Mouse (Mus musculus) layer of hippocampus, adult 9-10 months (tissue): ENCODE results near the gene Ccdc159.

Experiments
- DNase-seq: peaks from one replicate; pipeline ENCODE4 v3.0.0; 2022; ENCODE audit warnings: low spot score

Ccdc159 gene

DNA sequence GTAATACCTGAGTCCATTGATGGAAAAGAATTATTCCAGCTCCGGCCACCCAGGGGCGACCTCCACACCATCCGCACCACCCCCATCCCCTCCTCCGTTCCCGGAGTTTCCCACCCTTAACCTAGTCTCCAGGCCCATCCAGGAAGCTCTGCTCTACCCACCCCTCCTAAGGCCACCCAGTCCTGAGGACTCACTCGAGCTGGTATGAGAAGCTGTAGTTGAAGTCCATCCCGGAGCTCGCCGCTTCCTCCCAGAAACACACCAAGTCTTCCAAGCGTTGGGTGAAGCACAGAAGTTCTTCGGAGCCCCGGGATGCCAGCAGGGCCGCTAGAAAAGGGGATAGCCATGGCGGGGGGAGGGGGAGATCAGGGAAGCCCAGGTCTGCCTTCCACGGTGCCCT lies 34.7 kb downstream of the Ccdc159 start:
- no peak for DNase-seq

DNA sequence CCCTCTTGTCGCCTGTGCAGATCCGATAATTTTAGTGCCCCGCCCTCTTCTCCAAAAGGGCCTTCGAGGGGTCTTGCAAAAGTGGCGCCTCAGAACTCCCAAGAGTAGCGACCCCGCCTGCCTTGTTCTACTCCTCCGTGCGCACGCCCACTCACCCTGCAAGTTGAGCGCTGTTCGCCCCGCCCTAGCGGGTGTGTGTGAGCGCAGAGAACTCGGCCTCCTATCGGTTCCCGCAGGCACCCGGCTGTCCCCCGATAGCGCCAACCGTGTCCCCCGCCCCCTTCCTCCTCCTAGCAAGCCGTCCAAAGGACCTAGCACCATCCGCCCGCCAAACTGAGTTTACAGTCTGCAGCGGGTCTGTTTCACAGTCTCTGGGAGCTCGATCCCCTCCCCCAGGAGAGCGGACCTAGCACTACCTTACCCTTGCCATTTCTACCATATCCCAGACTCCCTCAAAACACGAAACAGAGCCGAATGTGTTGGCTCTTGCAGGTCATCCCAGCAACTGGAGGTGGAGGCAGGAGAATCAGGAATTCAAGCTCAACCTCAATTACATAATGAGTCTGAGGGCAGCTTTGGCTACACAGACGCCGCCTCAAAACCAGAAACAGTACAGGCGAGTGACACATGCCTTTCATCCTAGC lies 35.3 kb downstream of the Ccdc159 start:
- DNase-seq, result no peak

DNA sequence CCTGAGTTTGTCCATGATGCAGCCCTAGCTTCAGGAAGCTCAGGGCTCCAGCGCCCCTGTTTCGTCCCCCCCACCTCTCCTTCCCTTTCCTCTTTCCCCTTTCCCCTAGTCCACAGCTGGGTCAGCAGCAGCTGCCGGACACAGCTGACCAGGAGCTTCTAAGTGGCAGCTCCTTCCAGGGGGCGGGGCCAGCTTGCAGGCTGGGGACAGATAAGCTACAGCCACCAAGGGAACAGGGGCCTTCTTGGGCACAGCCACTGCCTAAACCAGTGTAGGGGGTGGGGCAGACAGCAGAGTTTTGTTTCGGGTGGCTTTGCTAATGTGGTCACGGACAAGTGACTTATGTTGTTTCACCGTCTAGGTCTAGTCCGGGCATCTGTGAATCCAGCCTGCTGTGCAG lies 36.1 kb downstream of the Ccdc159 start, which contains the start of gene Epor:
Epor (minus strand) TSS at position 90 of the 400 bp plus-strand sequence.
- DNase-seq, result no peak

DNA sequence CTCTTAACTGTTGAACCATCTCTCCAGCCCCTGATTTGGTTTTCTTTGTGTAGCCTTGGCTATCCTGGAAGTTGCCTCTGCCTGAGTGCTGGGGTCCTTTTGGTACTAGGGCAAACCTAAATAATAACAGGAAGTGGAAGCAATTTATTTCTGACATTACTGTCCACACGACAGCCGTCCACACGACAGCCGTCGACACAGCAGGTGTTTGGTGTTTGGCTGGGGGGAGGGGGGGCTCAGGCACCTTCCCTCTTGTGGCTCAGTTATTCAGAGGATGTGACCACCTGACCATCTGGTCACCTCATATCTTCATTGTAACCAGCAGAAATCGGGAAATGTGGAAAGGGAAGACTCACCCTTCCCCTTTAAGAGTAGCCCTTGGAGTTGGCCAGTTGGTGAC lies 41.6 kb downstream of the Ccdc159 start:
- DNase-seq, result no peak

DNA sequence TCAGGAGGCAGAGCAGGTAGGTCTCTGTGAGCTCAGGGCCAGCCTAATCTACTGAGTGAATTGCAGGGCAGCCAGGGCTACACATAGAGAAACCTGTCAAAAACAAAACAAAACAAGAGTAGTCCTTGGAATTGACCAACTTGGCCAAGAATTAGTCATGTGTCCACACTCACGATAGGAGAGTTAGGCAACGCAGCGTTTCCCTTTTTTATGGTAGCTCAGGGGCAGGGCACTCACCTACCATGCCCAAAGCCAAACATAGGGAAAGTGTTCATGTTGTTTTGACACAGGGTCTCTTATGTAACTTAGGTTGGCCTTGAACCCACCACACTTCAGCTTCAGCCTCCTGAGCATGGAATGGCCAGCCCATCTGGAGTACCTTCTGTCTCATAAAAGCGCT lies 42.0 kb downstream of the Ccdc159 start:
- DNase-seq, result no peak

DNA sequence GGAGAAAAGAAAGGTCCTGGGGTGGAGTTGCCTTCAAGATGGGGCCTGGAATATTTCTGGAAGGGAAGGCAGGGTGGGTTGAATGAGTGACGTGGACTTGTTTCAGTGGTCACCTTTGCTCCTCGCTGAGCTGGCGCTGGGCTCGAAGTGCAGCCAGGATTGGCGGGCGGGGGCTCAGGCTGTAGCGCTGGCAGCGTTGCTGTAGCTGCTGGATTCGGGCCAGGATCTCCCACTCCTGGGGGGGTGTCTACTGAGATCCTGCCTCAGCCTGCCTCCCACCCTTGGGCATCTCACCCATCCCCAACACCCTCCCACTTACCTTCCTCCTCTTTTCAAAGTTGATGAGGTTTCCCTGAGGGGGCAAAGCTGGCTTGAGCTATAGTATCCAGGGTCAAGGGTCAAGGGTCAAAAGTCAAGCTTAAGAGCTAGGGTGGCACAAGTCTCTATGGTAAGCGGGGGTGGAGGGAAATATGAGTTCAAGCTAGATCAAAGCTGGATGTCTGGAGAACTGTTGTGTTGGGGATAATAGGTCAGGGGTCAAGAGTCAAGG lies 49.4 kb downstream of the Ccdc159 start:
- no peak for DNase-seq

DNA sequence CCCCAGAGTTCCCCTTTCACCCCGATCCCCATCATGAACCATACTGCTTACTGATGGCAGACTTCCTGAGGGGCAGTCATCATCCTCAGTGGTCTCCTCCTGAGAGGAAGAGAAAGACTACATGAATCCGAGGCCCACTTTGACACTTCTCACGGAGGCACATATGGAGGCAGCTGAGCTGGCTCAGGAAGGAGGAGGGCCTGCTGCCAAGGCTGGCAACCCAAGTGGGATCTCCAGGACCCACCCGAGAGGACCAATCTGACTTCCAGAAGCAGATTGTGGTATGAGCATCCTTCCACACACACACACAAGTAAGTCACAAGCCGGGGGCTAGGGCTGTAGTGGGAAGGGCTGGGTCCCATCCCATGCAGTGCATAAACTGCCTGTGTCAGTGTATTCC lies 50.1 kb downstream of the Ccdc159 start:
- no peak for DNase-seq

DNA sequence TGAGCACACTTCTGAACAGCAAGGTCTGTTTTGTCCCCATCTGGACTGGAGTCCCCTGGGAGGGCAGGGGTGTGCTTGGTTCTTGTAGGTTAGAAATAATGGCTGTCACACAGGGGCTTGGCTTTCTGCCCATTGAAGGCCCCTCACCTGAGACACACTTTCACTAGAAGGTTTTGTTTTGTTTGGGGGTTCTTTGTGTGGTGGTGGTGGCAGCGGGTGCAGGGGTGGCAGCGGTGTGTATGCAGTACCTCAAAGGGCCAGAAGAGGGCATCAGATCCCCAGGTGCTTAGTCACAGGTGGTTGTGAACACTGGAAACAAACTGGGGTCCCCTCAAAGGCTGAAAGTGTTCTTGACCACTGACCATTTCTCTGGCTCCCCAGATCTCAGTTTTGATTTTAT lies 50.7 kb downstream of the Ccdc159 start:
- DNase-seq, result no peak

DNA sequence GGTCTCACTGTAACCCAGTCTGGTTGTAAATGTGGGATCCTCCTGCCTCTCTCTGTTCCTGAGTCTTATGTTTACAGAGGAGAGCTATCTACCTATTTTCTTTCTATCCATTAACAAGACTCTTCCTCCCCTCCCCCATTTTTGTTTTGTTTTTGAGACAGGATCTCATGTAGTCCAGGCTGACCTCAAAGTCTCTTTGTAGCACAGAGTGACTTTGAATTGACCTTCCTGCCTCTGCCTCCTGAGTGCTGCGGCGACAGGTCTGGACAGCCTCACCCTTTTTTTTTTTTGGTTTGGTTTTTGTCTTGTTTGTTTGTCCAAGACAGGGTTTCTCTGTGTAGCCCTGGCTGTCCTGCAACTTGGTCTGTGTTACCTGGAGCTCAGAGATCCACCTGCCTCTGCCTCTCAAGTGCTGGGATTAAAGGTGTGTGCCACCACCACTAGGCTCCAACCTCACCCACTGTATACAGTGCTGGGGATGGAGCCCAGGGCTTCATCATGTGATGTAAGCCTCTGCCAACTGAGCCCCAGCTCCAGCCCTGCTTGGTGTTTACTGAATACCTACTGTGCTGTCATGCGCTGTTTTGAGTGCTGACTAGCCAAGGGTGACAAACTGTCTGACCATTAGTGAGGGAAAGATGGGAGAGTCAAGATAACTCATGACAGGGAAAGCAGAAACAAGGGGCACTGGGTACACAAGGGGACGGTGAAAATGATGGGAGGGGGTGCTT lies 51.3 kb downstream of the Ccdc159 start:
- no peak for DNase-seq

DNA sequence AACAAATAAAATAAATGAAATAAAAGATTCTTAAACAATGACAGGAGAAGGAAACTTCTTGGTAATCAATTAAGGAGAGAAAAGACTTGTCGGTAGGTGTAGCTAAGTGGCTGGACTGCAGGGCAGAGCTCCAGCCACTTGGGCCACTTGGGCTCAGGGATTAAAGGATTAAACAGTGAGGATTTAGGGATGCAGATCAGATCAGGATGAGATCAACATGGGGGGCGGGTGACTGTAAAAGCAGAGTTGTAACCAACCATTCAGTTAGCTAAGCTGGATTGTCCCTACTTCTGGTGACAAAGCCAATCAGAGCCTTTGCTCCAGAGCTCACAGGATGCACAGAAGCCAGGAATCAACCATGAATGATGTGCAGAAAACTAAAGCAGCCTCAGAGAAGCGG lies 56.6 kb downstream of the Ccdc159 start:
- no peak for DNase-seq
